Mouse (Mus musculus): ENCODE results near the gene Chn2. TPM values are rescaled to one million over a fixed set of nuclear protein-coding genes. Genes with fewer than 3 reads are reported as not detected.

The Chn2 gene
- polyA plus RNA-seq, 1 experiment: 5.9 TPM

DNA sequence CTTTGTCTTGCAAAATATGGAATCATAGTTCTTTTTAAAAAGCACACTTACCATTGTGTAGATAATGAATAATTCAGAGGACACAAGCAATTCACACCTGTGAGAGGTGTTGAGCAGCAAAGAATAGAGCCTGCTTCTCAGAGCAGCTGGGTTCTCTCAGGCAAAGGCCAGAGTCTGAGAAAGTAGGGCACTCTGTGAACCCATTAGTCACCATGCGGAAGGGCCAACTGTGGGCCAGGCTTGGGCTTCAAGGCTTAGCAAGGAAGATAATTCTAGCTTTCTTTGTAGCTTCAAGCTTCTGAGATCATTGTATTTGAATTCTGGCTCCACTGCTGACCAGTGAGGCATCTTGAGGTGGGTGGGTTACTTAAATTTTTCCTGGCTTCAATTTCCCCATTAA is 2.8 kb downstream of the Chn2 start:
- DNase-seq (ENCODE audit: low read depth): no peak

- no peak for DNase-seq (ENCODE audit: low read depth)
Observed at GRCm38 (mm10) chr6:54043536-54043935, 4.2 kb downstream of the Chn2 start.

- no peak for DNase-seq (ENCODE audit: low read depth)
Observed at GRCm38 (mm10) chr6:54045748-54046721, 6.7 kb downstream of the Chn2 start.

DNA sequence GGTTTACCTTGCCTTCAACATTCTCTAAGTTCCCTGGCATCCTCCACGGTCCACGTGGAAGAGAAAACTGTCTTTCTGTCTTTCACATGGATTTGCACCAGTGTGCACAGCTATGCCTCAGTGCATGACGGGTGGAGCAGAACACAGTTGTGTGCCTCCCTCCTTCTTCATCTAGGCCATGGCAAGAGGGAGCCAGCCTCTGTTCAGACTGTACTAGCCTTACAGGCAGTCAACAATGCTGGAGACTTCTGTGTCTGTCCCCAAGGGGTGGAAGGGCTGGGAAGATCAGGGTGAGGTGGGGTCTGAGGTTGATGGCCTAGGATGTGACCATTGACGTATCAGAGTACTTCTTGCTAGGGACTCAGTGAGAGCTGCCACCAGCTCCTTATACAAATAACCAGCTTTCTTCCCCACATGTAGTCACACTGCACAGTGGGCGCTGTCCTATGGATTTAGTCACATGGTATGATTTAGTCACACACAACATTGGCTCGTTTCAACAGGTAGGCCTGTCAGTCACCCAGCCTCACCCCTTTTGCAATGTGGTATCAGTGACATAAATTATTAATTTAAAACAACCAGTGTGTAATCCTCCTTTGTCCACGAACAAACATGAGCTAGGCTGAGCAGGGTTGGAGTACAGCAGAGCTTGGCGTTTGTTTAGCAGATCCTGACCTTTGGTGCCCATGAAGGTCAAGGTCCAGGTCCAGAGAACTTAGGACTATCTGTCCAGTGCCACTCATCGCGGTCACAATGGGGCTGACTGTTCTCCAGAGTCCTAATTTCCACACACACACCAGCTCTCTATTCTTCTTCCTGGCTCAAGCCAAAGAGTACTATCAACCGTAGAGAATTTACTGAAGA is 7.8 kb downstream of the Chn2 start:
- no peak for DNase-seq (ENCODE audit: low read depth)

GRCm38 (mm10) chr6:54048768-54049167 is 9.4 kb downstream of the Chn2 start:
- no peak for DNase-seq (ENCODE audit: low read depth)

- DNase-seq (ENCODE audit: low read depth): no peak
Observed at GRCm38 (mm10) chr6:54051173-54051572, 11.8 kb downstream of the Chn2 start.

- no peak for DNase-seq (ENCODE audit: low read depth)
Observed at GRCm38 (mm10) chr6:54052124-54052523, 12.8 kb downstream of the Chn2 start.

GRCm38 (mm10) chr6:54052666-54053065 is 13.3 kb downstream of the Chn2 start:
- no peak for DNase-seq (ENCODE audit: low read depth)

GRCm38 (mm10) chr6:54053316-54053715 is 14.0 kb downstream of the Chn2 start:
- no peak for DNase-seq (ENCODE audit: low read depth)

DNA sequence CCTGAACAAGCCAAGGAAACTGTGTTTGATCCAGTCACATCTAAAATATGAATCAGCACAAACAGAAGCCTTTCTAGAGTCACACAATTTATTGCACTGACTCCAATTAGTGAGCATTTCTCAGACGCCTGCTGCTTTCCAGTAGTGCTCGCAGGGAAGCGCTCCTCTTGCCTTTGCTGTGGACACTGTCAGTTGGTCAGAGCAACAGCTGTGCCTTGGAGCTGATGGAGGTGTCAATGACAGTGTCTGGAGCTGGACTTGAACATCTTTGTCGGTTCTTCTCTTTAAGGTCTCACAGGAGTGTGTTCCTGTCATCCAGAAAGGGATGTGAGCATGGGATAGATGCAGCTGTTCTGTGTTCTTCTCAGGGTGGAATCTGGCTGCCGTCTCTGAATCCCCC is 16.0 kb downstream of the Chn2 start:
- DNase-seq (ENCODE audit: low read depth): no peak

- DNase-seq (ENCODE audit: low read depth): no peak
Observed at GRCm38 (mm10) chr6:54056548-54057532, 17.5 kb downstream of the Chn2 start.

- no peak for DNase-seq (ENCODE audit: low read depth)
Observed at GRCm38 (mm10) chr6:54057661-54058060, 18.3 kb downstream of the Chn2 start.

DNA sequence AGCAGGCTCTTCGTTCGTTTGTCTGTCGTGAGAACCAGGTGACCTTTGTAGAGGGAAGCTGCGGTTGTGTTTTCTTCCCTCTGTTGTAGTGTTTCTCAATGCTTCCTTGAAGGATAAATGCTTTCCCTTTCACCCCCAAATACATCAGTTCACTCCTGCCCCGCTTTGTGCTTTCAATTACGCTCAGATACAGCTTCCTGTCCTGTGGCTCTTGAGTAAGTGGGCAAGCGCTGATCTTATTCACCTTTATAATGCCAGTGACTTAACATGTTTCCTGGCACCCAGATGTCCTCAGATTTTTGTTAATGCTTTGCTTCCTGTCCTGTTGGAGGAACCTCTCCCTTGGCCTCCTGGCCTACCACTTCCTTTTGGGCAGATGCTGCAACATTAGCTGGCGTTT is 19.5 kb downstream of the Chn2 start:
- DNase-seq (ENCODE audit: low read depth): no peak

DNA sequence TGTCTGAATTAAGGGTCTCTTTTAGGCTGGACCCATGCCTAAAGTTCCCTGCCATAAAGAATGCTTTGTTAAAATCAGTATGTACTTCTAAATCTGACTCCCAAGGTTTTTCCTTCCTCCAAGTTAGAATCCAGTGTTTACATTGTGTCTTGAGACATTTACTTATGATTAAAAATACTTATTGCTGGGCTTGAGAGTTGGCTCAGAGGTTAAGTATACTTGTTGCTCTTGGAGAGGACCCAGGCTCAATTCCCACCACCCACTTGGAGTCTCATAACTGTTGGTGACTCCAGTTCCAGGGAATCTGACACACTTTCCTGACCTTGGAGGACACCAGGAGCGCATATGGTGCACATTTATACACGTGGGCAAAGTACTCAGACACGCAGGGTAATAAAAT is 20.9 kb downstream of the Chn2 start:
- DNase-seq (ENCODE audit: low read depth): no peak

DNA sequence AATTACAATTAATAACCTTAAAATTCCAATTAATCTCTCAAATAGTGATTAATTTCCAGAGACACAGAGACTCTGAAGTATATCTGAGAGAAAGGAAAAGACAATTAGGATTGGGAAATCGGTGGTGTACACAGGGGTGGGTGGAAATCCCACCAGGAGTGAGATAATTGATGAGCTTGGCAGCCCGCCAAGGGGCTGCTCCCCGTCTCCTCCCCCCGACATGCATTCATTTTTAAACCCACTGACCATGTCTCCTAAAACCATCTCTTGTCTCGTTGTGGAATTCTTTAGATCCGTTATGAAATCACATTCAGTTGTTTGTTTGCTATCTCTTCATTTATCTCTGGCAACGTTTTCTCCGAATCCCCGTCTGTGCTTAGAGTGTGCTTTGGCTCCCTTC is 22.0 kb downstream of the Chn2 start:
- DNase-seq (ENCODE audit: low read depth): no peak

GRCm38 (mm10) chr6:54063878-54064277 is 24.5 kb downstream of the Chn2 start:
- no peak for DNase-seq (ENCODE audit: low read depth)

- DNase-seq (ENCODE audit: low read depth): no peak
Observed at GRCm38 (mm10) chr6:54067380-54067779, 28.0 kb downstream of the Chn2 start.

GRCm38 (mm10) chr6:54068882-54069281 is 29.5 kb downstream of the Chn2 start:
- DNase-seq (ENCODE audit: low read depth): no peak

- DNase-seq (ENCODE audit: low read depth): no peak
Observed at GRCm38 (mm10) chr6:54070736-54071135, 31.4 kb downstream of the Chn2 start.

- no peak for DNase-seq (ENCODE audit: low read depth)
Observed at GRCm38 (mm10) chr6:54071478-54071877, 32.1 kb downstream of the Chn2 start.

DNA sequence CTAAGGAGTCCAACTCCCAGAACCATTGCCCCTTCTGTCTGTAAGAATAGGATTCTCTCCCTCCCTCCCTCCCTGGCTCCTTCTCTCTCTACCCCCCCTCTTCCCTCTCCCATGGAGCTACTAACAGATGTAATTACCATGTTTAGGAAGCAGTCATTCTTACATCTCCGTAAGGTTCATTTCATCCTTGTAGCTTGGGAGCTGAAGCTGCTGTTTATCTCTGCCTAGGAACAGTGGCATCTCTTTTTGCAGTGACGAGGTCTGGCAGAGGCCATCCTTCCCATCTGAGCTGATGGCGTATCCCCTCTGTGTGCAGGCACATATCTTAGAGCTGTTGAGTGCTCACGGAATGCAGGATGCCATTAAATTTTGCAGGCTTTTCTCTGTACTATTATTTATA is 35.1 kb downstream of the Chn2 start:
- no peak for DNase-seq (ENCODE audit: low read depth)
